Mouse (Mus musculus): ENCODE data around the gene Ntn5.
"Not testable (repeated sequence)": the region's sequence is repeated elsewhere in the genome, so short reads cannot be mapped to it uniquely, and the experiment has no call there.

Gene Ntn5

DNA sequence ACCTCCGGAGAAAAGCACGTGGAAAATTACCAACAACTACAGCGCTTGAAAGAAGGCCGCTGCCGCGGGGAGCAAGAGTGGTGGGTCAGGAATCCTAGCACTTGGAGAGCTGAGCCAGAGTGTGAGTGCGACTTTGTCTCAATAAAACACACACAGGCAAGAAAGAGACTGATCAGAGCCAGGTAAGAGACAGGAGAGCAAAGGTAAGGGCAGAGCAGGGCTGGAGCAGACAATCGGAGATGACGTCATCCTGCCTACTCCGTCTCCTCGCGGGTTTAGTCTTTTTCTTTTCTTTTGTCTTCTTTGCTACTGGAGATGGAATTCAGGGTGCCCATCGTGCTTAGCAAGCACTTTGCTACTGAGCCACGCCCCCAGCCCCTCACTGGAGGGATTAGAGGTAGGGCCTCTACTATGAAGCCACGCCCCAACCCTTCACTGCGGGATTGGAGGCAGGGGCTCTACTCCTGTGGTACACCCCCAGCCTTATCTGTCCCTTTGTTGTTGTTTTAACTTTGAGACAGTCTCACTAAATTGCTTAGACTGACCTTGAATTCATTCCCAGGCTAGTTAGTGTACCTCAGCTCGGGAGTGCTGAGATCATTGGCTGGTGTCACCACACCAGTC is 29.3 kb upstream of the Ntn5 start:
- DNase-seq (ENCODE audit: low spot score), result peak; percentile 40

DNA sequence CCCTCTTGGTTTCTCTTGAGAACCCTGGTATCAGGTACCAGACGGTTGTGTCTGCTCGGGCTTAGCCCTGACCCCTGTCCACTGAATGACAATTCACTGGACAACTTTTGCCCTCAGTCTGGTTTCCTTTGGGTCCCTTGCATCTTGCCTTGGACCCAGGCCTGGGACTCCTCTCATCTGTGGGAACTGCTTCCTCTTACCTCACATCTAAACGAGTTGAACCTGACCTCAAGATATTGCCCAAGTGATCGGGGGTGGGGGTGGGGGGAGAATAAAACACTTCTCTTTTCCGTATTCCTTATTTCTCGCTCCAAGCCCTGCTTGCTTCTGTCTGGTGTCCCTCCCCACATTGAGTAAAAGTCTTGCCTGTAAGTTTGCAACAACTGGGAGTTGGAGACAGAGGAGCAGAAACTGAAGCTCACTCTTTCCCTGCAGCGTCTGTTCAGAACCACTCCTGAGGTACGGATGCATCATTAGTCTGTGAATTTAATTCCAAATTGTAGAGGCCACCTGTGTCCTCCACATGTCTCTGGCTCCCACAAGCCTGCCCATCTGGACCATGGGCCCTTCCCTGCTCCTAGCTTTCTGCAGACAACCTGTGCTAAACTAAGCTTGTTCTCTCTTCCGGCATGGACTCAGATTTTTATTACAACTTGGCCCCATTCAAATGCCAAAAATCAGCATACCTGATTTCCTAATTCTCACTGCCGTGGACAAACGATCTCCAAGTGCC is 22.9 kb upstream of the Ntn5 start:
- no peak for DNase-seq (ENCODE audit: low spot score)

GRCm38 (mm10) chr7:45661702-45662101 is 22.1 kb upstream of the Ntn5 start:
- not testable (repeated sequence) for DNase-seq (ENCODE audit: low spot score)

DNA sequence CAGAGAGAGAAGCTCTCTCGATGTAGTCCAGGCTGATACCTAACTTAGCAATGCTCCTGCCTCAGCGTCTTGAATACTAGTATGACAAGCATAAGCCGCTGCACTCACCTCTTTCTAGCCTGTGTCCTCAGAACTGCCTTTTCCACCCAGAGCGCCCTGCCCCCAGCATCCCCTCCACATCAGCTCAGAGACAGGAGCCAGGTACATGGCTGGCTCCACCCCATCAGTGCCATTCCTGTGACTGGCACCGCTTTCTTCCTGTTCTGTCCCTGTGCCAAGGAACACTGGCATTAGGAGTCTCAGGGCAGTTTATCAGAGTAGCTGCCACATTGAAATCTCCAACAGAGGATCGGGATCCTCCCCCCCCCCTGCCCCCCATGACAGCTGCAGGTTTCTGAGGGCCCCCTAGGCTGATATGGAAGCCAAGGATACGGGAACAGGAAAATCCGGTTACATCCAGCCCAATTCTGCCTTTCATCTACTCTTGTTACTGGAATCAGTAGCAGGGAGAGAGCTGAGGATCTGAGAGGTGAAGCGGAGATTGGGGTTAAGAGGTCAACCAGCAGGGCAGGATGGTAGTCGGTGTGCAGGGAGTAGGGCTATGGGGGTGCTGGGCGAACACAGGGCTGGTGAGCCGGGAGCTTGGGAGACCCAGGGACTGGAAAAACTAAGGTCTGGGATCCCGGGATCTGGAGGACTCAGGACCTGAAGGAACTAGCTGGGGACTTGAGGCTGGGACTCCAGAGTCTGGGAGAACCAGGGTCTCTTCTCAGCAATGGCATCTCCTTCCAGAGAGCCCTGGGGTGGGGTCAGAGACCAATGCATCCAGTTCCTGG is 18.3 kb upstream of the Ntn5 start:
- DNase-seq (ENCODE audit: low spot score), result no peak

- DNase-seq (ENCODE audit: low spot score), result no peak
Measured at GRCm38 (mm10) chr7:45666161-45666560, 17.7 kb upstream of the Ntn5 start, which contains the start of gene Fut2. Fut2 (minus strand) TSS chr7:45666394.

DNA sequence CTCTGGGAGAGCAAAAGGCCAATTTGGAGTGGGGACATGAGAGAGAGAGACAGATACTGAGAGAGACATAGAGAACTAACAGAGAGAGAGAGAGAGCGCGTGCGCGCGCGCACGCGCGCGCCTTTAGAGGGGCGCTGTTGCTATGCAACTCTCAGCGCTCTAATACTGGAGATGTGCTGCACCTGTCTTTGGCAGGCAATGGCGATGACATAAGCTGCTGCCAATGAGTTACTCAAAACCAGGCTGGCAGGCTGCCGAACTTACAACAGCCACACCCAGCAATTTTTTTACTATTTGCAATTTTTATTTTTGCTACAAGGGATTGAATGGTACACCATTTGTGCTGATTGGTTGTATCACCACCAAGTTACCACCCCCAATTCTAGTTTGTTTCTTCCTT is 16.1 kb upstream of the Ntn5 start:
- DNase-seq (ENCODE audit: low spot score), result no peak

GRCm38 (mm10) chr7:45668921-45669320 is 14.9 kb upstream of the Ntn5 start:
- DNase-seq (ENCODE audit: low spot score), result no peak

DNA sequence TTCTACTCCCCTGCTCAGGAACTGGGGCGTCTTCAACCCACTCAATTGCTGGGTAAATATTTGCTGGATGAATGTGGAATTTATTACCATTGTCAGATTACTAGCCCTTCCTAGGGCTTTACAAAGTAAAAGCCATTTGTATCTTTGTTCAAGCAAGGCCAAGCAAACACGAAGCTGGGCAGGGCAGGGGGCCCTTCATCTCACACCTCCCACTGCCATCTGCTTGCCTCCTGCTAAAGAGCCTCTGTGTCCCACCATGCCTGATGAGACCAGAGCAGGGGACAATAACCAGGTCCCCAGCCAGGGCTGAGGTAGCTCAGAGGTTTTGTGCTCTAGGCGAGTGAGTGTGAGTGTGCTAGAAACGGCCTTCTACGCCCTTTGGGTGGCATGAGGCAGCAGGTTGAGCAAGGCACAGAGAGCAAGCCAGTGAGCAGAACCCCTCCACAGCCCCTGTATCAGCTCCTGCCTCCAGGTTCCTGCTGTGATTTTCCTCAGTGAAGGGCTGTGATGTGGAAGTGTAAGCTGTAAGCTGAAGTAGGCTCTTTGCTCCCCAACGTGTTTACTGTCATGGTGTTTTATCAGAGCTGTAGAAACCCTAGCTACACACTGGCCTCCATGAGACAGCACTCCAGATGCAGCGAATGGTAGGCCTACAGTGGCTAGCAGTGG is 6.1 kb upstream of the Ntn5 start:
- no peak for DNase-seq (ENCODE audit: low spot score)

GRCm38 (mm10) chr7:45678513-45678912 is 5.3 kb upstream of the Ntn5 start:
- no peak for DNase-seq (ENCODE audit: low spot score)

GRCm38 (mm10) chr7:45679966-45680621 is 3.7 kb upstream of the Ntn5 start:
- DNase-seq (ENCODE audit: low spot score), result no peak

DNA sequence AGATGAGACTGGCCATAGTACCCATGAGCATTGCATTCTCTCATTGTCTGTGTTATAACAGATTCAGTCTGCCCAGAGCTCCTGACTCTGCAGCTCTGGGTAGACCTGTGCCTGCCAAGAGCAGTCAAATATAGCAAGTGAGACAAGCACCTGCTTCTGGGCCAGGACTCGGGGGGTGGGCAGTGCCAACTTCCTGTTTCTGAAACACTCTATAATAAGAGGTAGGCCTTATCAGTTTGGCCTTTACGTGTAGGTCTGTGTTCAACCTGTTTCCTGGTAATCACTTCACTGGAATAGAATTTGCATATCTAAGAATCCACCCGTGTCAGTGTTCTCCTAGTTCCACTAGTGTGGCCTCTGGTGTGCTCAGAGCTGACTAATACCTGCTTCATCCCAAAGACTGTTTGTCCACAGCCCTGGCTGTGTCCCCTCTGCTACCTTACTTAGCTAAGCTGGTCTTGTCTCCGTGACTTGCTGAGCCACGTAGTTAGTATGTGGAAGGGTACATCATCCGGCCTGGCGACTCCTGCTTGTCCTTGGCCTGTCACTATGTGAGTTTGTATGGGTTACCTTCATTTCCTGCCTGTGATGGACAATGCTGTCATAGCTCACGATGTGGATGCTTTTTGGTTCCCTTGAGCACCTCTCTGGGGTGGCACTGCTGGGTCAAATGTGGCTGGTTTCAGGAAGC is 2.6 kb upstream of the Ntn5 start:
- DNase-seq (ENCODE audit: low spot score), result no peak

DNA sequence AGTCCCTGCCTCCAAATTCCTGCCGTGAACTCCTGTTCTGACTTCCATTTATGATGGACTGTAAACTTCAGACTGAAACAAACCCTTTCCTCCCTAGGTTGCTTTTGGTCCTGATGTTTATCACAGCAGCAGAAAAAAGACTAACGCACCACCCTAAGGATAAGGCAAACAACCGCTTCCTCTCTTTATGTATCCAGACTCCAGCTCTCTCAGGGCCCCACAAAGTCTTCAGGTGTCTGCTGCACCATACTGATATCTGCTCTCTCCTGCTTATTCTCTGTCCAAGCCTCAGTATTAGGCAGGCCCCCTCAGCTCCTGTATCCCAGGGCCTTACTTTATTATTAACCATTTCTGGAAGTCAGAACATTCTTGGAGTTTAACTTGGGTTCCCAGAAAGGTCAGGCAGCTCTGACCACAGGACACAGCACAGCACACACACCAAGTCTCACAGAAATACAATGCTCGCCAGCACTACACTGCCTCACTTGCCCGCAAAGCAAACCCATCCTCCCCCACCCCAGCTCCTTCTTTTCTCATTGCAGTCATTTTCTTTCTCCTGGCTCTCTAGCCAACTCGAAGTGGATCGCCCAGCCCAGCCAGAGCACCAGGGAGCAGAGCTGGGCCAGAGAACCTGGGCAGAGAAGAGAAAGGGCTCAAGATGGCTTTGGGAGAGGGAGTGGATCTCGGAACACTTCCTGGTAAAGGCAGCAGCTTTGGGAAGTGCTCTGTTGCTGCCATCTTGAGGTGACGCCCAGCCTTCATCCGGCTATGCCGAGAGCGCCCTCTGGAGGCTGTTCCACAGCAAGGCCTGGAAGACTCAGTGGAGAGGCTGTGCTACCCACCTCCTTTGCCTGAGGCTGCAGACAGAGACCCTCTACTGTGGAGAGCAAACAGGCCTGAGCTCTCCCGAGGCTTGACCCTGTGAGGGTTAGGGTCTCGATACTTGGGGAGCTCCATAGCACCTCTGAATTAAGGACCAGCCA is 1.4 kb upstream of the Ntn5 start:
- peak; percentile 84 for DNase-seq (ENCODE audit: low spot score)

- no peak for DNase-seq (ENCODE audit: low spot score)
Measured at GRCm38 (mm10) chr7:45685811-45686210, 2.0 kb downstream of the Ntn5 start.

DNA sequence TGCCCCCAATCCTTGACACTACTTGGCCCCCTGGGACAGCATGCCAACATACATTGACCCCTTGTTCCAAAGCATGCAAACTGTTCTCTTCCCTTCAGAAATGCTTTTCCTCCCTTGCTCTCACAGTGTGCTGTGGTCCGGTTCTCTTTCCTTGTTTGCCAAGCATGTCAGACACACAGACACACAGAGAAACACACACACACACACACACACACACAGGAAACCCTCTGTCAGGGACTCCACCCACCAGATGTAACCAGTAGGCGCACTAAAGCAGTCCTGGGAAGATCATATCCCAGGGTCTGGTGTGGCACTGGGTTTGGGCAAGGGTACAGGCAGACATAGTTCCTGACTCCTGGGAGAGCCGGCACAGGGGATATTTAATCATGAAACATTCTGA is 3.0 kb downstream of the Ntn5 start:
- DNase-seq (ENCODE audit: low spot score), result no peak

DNA sequence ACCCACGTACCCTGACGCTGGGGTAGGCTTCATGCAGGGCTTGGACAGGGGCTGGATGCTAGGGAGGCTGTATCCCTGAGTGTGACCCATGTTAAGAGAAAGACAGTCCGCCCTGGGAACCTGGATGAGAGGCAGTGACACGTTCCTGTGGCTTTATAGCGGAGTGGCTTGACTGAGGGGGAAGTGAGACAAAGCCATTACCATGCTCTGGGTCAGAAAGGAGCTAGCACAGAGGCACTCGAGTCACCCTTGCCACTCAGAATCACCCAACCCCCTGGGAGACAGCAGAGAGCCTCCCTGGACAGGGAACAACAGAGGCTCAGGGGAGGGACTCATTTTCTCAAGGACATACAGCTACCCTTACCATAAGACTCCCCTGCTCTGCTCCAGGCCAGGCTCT is 5.3 kb downstream of the Ntn5 start:
- DNase-seq (ENCODE audit: low spot score), result no peak

- DNase-seq (ENCODE audit: low spot score), result no peak
Measured at GRCm38 (mm10) chr7:45689800-45690199, 6.0 kb downstream of the Ntn5 start.

DNA sequence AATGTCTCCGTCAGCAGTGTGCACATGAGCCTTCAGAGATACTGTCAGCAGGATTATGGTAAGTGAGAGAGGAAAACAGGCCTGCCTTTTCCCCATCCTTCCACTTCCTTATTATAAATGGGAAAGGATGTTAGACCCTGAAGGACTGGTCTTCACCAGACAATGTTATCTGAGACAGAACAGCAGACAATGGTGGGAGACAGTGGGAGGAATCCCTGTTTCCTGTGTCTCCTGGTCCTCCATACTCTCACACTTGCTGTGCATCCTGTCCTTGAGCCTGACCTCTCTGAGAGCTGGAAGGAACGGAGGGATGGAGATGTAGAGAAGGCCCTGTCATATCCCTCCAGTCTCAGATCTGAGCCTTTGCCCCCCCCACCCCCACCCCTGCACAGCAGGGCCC is 8.5 kb downstream of the Ntn5 start:
- DNase-seq (ENCODE audit: low spot score), result no peak

- DNase-seq (ENCODE audit: low spot score), result no peak
Measured at GRCm38 (mm10) chr7:45693921-45694591, 10.2 kb downstream of the Ntn5 start, which contains the start of gene Sec1. Sec1 (minus strand) TSS chr7:45694402.

GRCm38 (mm10) chr7:45695098-45695497 is 11.3 kb downstream of the Ntn5 start:
- no peak for DNase-seq (ENCODE audit: low spot score)

Measured in yolk sac, embryonic 10.5 days (tissue).